Mouse (Mus musculus): Measurements from ENCODE around the gene Slc38a4. TPM values are rescaled to one million over a fixed set of nuclear protein-coding genes. Genes with fewer than 3 reads are reported as not detected.
A peak's percentile ranks its signal among the peaks of the same experiment; 100 is the strongest.

Gene Slc38a4
- total and polyA plus RNA-seq, 2 experiments from 2014 or later: 57.5 to 92.1 TPM

DNA sequence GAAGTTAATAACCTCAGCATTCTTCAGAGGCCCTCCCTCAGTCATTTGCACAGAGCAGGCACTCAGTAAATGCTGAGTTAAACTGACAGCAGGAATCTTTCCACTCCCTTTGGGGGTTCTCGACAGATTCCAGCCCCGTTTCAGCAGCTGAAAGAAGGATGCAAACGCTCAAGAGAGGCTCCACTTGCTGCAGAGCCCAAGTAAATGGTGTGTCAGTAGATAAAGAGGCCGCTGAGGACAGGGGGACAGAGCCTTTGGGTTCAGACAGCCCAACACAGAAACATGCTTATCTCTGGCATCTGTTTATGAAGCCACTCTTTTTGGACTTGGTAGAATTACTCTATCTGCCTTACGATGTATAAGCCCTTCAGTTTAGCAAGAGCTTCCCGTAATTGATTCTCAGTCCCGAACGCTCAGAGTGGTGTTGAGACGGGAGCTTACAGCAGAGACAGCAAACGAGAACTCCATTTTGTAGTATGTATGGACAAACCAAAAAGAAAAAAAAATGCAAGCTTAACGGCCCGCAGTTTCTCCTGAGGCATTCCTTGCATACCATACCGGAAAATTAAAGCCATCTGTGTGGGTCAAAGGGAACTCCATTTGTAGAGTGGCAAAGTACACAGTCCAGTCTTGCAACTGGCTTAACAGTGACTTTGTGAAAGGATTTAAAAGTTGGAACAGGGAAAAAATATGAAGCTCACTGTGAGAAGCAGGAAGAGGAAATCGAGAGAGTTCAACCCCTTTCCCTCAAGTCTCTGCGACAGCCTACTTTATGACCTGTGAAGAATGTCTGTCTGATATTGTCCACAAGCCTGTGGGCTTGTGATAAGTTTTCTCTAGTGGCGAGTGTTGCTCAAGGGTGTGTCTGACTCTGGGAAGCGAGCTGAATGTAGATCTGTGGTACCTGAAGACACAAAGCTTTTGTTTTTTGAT is 55.2 kb downstream of the Slc38a4 start:
- H3K4me1 ChIP-seq (ENCODE audit: control insufficient read depth, insufficient read depth): peaks cover 33% of the 10 kb centered on the region
- DNase-seq (ENCODE audit: low spot score) (peak; percentile 39), ATAC-seq (ENCODE audit: insufficient read depth, low read depth) (no peak)
- H3K9ac ChIP-seq (replicated peaks; ENCODE audit: low read depth, low read length): no peak overlapping the region; the same call in 1 of the 2 replicates
- TF ChIP-seq CTCF (IDR thresholded peaks at IDR 0.05; ENCODE audit: low read depth) (no peak), EP300 (IDR thresholded peaks at IDR 0.05; ENCODE audit: low read depth) (no peak)
- H3K9me3 ChIP-seq (replicated peaks; ENCODE audit: control insufficient read depth, low read length): no peaks in the 10 kb centered on the region
- no peak overlapping the region for H3K4me2 ChIP-seq (ENCODE audit: low read depth, low read length)
- no peak overlapping the region for H3K4me3 ChIP-seq (ENCODE audit: low read depth, low read length)
- H3K36me3 ChIP-seq (replicated peaks; ENCODE audit: control insufficient read depth, insufficient read depth, low read length): peaks cover 23% of the 10 kb centered on the region; the same call in 1 of the 2 replicates
- WGBS: 24% methylated on average over 17 of the region's 17 CpGs
- H3K27ac ChIP-seq (ENCODE audit: low read depth): peak overlapping the region; percentile 82
- no peaks in the 10 kb centered on the region for H3K27me3 ChIP-seq (ENCODE audit: control insufficient read depth, insufficient read depth, low read length)

DNA sequence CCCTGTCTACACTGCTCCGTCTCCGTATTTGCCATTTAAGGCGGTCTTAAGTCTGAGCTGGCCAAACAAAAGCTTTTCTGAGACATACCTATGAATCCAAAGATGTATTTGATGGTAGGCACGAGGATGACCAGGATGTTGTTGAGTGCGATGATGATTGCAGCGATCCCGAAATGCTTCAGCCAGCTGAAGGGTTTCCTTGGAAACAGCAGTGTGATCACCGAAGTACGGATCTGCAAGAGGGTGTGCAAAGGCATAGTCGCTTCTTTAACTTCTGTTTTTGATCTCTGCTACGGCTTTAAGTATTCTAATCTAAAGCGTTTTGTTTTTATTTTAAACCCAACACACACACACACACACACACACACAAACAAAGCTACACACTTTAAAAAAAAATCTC is 56.4 kb downstream of the Slc38a4 start:
- H3K4me3 ChIP-seq (ENCODE audit: low read depth, low read length): no peak overlapping the region
- 91% methylated on average over 12 of the region's 12 CpGs for WGBS
- H3K27me3 ChIP-seq (ENCODE audit: control insufficient read depth, insufficient read depth, low read length): no peaks in the 10 kb centered on the region
- H3K9ac ChIP-seq (replicated peaks; ENCODE audit: low read depth, low read length): no peak overlapping the region
- TF ChIP-seq EP300 (IDR thresholded peaks at IDR 0.05; ENCODE audit: low read depth) (no peak), CTCF (IDR thresholded peaks at IDR 0.05; ENCODE audit: low read depth) (no peak)
- no peak overlapping the region for H3K27ac ChIP-seq (ENCODE audit: low read depth)
- no peaks in the 10 kb centered on the region for H3K9me3 ChIP-seq (replicated peaks; ENCODE audit: control insufficient read depth, low read length)
- H3K4me1 ChIP-seq (ENCODE audit: control insufficient read depth, insufficient read depth): peaks cover 33% of the 10 kb centered on the region
- ATAC-seq (ENCODE audit: insufficient read depth, low read depth) (no peak), DNase-seq (ENCODE audit: low spot score) (no peak)
- H3K4me2 ChIP-seq (ENCODE audit: low read depth, low read length): no peak overlapping the region
- H3K36me3 ChIP-seq (replicated peaks; ENCODE audit: control insufficient read depth, insufficient read depth, low read length): peaks cover 23% of the 10 kb centered on the region; the same call in 1 of the 2 replicates

DNA sequence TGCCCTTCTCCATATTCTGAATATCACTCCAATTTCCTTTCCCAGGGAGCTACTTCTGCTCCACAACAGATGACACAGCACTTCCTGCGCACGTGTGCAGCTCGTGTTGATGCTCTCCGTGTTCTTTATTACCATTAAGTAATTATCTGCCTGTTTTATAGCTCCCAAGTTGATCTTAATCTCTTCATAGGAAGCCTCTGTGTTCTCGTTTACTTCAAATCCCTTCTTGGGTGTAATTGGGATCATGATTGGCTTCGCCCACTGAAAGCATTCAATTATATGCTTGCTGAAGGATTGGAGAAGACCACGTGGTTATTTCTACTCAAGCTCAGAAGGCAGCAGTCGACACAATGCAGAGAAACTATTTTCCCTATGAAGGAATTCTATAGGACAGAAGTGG is 70.1 kb downstream of the Slc38a4 start:
- Histone ChIP-seq H3K4me1 (ENCODE audit: control insufficient read depth, insufficient read depth) (peaks cover 8% of the 10 kb centered on the region; the same call in 1 of the 2 replicates), H3K36me3 (replicated peaks; ENCODE audit: control insufficient read depth, insufficient read depth, low read length) (no peaks in the 10 kb centered on the region), H3K4me3 (ENCODE audit: low read depth, low read length) (no peak overlapping the region), H3K4me2 (ENCODE audit: low read depth, low read length) (no peak overlapping the region), H3K9me3 (replicated peaks; ENCODE audit: control insufficient read depth, low read length) (no peaks in the 10 kb centered on the region), H3K9ac (replicated peaks; ENCODE audit: low read depth, low read length) (no peak overlapping the region), H3K27ac (ENCODE audit: low read depth) (no peak overlapping the region), H3K27me3 (ENCODE audit: control insufficient read depth, insufficient read depth, low read length) (no peaks in the 10 kb centered on the region)
- no peak for DNase-seq (ENCODE audit: low spot score)
- no peak for ATAC-seq (ENCODE audit: insufficient read depth, low read depth)
- WGBS: 74% methylated on average over 8 of the region's 8 CpGs
- TF ChIP-seq EP300 (IDR thresholded peaks at IDR 0.05; ENCODE audit: low read depth): no peak
- TF ChIP-seq CTCF (IDR thresholded peaks at IDR 0.05; ENCODE audit: low read depth): no peak

DNA sequence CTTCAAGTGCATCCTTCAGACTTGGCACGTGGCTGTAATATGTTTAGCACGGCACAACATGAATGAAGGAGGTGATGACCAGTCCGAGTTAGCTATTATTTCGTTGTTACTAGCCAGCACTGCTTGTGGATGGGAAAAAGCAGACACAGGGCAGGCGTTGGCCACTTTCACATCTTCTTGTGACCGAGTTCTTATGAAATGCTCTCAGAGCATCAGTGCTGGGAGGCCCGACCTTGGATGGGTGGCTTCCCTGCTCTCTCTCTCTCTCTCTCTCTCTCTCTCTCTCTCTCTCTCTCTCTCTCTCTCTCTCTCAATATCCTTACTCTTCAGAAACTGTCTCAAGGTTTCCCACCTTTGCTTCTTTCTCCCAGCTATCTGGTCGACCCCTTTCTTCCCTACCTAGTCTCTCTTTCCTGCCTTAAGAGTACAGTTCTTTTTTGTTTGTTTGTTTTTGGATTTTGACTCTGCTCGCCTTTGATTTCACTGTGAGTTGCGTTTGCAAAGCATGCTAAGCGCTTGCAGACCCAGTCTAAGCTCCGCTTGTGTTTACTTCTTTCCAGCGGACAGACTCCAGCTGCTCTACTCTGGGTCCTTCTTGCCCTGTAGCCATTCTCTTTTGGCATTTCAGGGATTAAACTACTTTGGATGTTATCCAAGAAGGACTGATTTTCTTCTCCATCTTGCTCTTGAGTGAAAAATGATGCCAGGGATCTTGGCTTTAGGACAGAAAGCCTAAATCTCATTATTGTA is 72.0 kb downstream of the Slc38a4 start:
- H3K27ac ChIP-seq (ENCODE audit: low read depth): no peak overlapping the region
- no peak for DNase-seq (ENCODE audit: low spot score)
- no peak overlapping the region for H3K9ac ChIP-seq (replicated peaks; ENCODE audit: low read depth, low read length)
- no peaks in the 10 kb centered on the region for H3K9me3 ChIP-seq (replicated peaks; ENCODE audit: control insufficient read depth, low read length)
- ATAC-seq (ENCODE audit: insufficient read depth, low read depth): no peak
- 85% methylated on average over 13 of the region's 13 CpGs for WGBS
- H3K4me1 ChIP-seq (ENCODE audit: control insufficient read depth, insufficient read depth): peaks cover 8% of the 10 kb centered on the region; the same call in 1 of the 2 replicates
- H3K4me2 ChIP-seq (ENCODE audit: low read depth, low read length): no peak overlapping the region
- no peak for TF ChIP-seq CTCF (IDR thresholded peaks at IDR 0.05; ENCODE audit: low read depth)
- TF ChIP-seq EP300 (IDR thresholded peaks at IDR 0.05; ENCODE audit: low read depth): no peak
- no peaks in the 10 kb centered on the region for H3K27me3 ChIP-seq (ENCODE audit: control insufficient read depth, insufficient read depth, low read length)
- no peak overlapping the region for H3K4me3 ChIP-seq (ENCODE audit: low read depth, low read length)
- H3K36me3 ChIP-seq (replicated peaks; ENCODE audit: control insufficient read depth, insufficient read depth, low read length): no peaks in the 10 kb centered on the region

DNA sequence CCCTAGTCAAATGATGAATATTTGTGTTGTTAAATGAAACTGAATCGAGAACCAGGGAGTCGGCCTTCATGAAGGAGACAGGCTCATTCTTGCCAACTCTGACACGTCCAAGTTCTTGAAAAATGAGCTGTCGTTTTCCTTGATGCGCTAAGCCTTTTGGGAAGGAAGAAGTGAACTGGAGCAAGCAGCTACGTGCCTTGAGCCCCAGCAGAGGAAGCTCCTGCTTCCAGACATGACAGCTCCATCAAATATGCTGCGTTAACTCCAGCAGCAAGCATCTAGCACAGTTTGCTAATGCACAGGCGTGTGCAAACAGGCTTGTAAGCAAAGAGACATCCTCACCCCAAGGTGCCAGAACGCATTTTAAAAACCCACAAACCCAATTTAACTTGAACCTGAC is 80.6 kb downstream of the Slc38a4 start:
- WGBS: 72% methylated on average over 9 of the region's 9 CpGs
- no peak overlapping the region for H3K27ac ChIP-seq (ENCODE audit: low read depth)

More for the DNA sequence above, 80.6 kb downstream of the Slc38a4 start:
- H3K4me2 ChIP-seq (ENCODE audit: low read depth, low read length): no peak overlapping the region
- no peak overlapping the region for H3K9ac ChIP-seq (replicated peaks; ENCODE audit: low read depth, low read length)
- no peaks in the 10 kb centered on the region for H3K9me3 ChIP-seq (replicated peaks; ENCODE audit: control insufficient read depth, low read length)
- no peak for DNase-seq (ENCODE audit: low spot score)
- H3K36me3 ChIP-seq (replicated peaks; ENCODE audit: control insufficient read depth, insufficient read depth, low read length): no peaks in the 10 kb centered on the region
- peaks cover 4% of the 10 kb centered on the region; the same call in 1 of the 2 replicates for H3K4me1 ChIP-seq (ENCODE audit: control insufficient read depth, insufficient read depth)
- ATAC-seq (ENCODE audit: insufficient read depth, low read depth): no peak
- no peak for TF ChIP-seq CTCF (IDR thresholded peaks at IDR 0.05; ENCODE audit: low read depth)
- no peak for TF ChIP-seq EP300 (IDR thresholded peaks at IDR 0.05; ENCODE audit: low read depth)
- H3K4me3 ChIP-seq (ENCODE audit: low read depth, low read length): no peak overlapping the region
- no peaks in the 10 kb centered on the region for H3K27me3 ChIP-seq (ENCODE audit: control insufficient read depth, insufficient read depth, low read length)

Measured in heart, postnatal 0 days (tissue).